Mouse (Mus musculus): ENCODE measurements around the gene Hoxa2. TPM values are rescaled to one million over a fixed set of nuclear protein-coding genes. Genes with fewer than 3 reads are reported as not detected.
A peak's percentile ranks its signal among the peaks of the same experiment; 100 is the strongest.

Hoxa2 gene
- polyA plus RNA-seq, 1 experiment from 2014 or later, result 2.3 TPM

GRCm38 (mm10) chr6:52156551-52157200 is 8.0 kb downstream of the Hoxa2 start:
- TF ChIP-seq CTCF (IDR thresholded peaks at IDR 0.05; ENCODE audit: low read depth), result no peak
- 0 out of 2 replicates have a peak overlapping the region, but pooled peaks have one; percentile 2 for H3K4me2 ChIP-seq (ENCODE audit: low read length)

DNA sequence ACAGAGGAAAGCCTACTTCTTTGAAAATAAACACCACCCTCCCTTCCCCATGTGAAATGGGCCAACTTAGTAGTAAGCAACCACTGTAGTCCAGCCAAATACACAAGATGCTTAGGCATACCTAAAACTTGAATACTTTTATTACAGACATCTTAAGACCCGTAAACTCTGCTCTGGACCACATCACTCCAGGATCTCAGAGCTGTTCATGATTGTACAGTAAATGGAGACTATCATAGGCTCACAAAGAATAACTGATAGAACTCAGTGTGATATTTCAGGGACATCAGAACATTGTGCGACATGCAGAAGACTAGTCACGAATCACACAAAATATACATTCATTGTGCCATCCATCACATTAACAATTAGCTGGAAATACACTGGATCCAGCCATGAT is 9.2 kb downstream of the Hoxa2 start:
- Histone ChIP-seq H3K36me3 (ENCODE audit: insufficient read depth, low read length) (no peaks in the 10 kb centered on the region), H3K27ac (no peak overlapping the region), H3K9me3 (replicated peaks; ENCODE audit: low read length) (no peaks in the 10 kb centered on the region), H3K9ac (ENCODE audit: low read depth, low read length) (no peak overlapping the region), H3K27me3 (ENCODE audit: insufficient read depth, low read length) (peaks cover 34% of the 10 kb centered on the region), H3K4me1 (replicated peaks; ENCODE audit: insufficient read depth, low read length) (peaks cover 15% of the 10 kb centered on the region; the same call in 1 of the 2 replicates), H3K4me3 (replicated peaks; ENCODE audit: low read depth, low read length) (no peak overlapping the region), H3K4me2 (ENCODE audit: low read length) (no peak overlapping the region)
- no peak for DNase-seq (ENCODE audit: low spot score)
- 85% methylated on average over 3 of the region's 3 CpGs for WGBS
- ATAC-seq (replicated peaks; ENCODE audit: low FRiP score, low read depth), result no peak
- TF ChIP-seq CTCF (IDR thresholded peaks at IDR 0.05; ENCODE audit: low read depth), result no peak

More at GRCm38 (mm10) chr6:52156551-52157200, 8.0 kb downstream of the Hoxa2 start:
- no peak for ATAC-seq (replicated peaks; ENCODE audit: low FRiP score, low read depth)
- no peak overlapping the region for H3K27ac ChIP-seq
- peaks cover 31% of the 10 kb centered on the region for H3K27me3 ChIP-seq (ENCODE audit: insufficient read depth, low read length)
- no peak overlapping the region for H3K4me3 ChIP-seq (replicated peaks; ENCODE audit: low read depth, low read length)
- 26% methylated on average over 20 of the region's 20 CpGs for WGBS
- H3K36me3 ChIP-seq (ENCODE audit: insufficient read depth, low read length), result no peaks in the 10 kb centered on the region
- DNase-seq (ENCODE audit: low spot score), result no peak
- peaks cover 24% of the 10 kb centered on the region for H3K4me1 ChIP-seq (replicated peaks; ENCODE audit: insufficient read depth, low read length)
- no peaks in the 10 kb centered on the region for H3K9me3 ChIP-seq (replicated peaks; ENCODE audit: low read length)
- H3K9ac ChIP-seq (ENCODE audit: low read depth, low read length), result no peak overlapping the region

GRCm38 (mm10) chr6:52154044-52154443 is 10.6 kb downstream of the Hoxa2 start:
- H3K27me3 ChIP-seq (ENCODE audit: insufficient read depth, low read length), result peaks cover 37% of the 10 kb centered on the region
- H3K4me2 ChIP-seq (ENCODE audit: low read length), result no peak overlapping the region
- H3K4me3 ChIP-seq (replicated peaks; ENCODE audit: low read depth, low read length), result no peak overlapping the region
- TF ChIP-seq CTCF (IDR thresholded peaks at IDR 0.05; ENCODE audit: low read depth), result no peak
- peaks cover under 1% of the 10 kb centered on the region; the same call in 1 of the 2 replicates for H3K4me1 ChIP-seq (replicated peaks; ENCODE audit: insufficient read depth, low read length)
- H3K9me3 ChIP-seq (replicated peaks; ENCODE audit: low read length), result no peaks in the 10 kb centered on the region
- ATAC-seq (replicated peaks; ENCODE audit: low FRiP score, low read depth), result no peak
- H3K36me3 ChIP-seq (ENCODE audit: insufficient read depth, low read length), result no peaks in the 10 kb centered on the region
- 59% methylated on average over 5 of the region's 5 CpGs for WGBS
- no peak overlapping the region for H3K27ac ChIP-seq
- H3K9ac ChIP-seq (ENCODE audit: low read depth, low read length), result no peak overlapping the region
- no peak for DNase-seq (ENCODE audit: low spot score)

- Histone ChIP-seq H3K27me3 (ENCODE audit: insufficient read depth, low read length) (peaks cover 37% of the 10 kb centered on the region), H3K4me3 (replicated peaks; ENCODE audit: low read depth, low read length) (no peak overlapping the region), H3K4me2 (ENCODE audit: low read length) (no peak overlapping the region), H3K27ac (no peak overlapping the region), H3K4me1 (replicated peaks; ENCODE audit: insufficient read depth, low read length) (no peaks in the 10 kb centered on the region), H3K9ac (ENCODE audit: low read depth, low read length) (no peak overlapping the region), H3K9me3 (replicated peaks; ENCODE audit: low read length) (no peaks in the 10 kb centered on the region), H3K36me3 (ENCODE audit: insufficient read depth, low read length) (no peaks in the 10 kb centered on the region)
- no peak for TF ChIP-seq CTCF (IDR thresholded peaks at IDR 0.05; ENCODE audit: low read depth)
- no peak for DNase-seq (ENCODE audit: low spot score)
- WGBS, result 24% methylated on average over 6 of the region's 6 CpGs
- no peak for ATAC-seq (replicated peaks; ENCODE audit: low FRiP score, low read depth)
These were observed 11.4 kb downstream of the Hoxa2 start for GRCm38 (mm10) chr6:52153270-52153669.

DNA sequence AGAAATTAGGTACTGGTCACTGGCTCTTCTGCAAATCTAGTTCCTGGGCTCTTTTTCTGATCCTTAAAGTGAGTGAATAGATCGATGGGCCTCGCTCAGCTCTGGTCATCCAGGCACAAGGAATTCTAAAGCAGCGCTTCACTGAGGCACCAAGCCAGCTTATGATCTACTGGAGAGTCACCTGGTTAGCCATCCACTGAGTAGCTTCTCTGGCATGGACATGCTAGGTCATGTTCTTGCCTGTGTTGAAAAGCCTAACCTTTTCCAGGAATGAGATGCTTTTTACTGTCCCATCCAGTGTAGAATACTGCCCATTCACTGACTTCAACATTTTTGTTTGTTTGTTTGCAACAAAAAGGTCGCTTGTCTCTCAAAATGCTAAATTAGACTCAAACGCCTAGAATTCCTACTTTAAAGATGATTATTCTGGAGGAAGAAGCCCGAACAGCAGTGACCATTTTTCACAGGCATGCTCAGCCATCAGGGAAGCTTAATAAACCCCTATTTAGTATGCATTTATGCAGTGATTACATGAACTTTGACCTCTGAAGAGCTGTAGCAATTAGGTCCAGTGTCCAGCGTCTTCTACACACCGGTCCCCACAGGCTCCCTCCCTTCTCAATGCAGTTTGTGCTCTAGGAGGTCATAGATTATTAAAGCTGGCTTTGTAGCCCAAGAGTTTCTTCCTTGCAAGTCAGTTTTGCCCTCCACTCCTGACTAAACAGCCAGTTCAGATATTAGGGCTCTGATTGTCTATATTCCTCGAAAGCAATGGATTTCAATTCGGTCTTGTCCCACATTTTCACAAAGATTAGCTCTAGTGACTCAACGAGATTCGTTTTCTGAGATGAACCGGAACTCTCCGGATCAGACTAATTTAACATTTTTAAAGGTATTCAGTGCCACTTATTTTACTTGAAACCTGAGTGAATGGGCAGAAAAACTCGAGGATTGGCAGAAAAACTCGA is 12.1 kb downstream of the Hoxa2 start:
- no peaks in the 10 kb centered on the region for H3K9me3 ChIP-seq (replicated peaks; ENCODE audit: low read length)
- no peak for DNase-seq (ENCODE audit: low spot score)
- H3K4me1 ChIP-seq (replicated peaks; ENCODE audit: insufficient read depth, low read length), result no peaks in the 10 kb centered on the region
- H3K27me3 ChIP-seq (ENCODE audit: insufficient read depth, low read length), result peaks cover 37% of the 10 kb centered on the region
- no peak for ATAC-seq (replicated peaks; ENCODE audit: low FRiP score, low read depth)
- no peak overlapping the region for H3K9ac ChIP-seq (ENCODE audit: low read depth, low read length)
- H3K36me3 ChIP-seq (ENCODE audit: insufficient read depth, low read length), result no peaks in the 10 kb centered on the region
- H3K4me3 ChIP-seq (replicated peaks; ENCODE audit: low read depth, low read length), result no peak overlapping the region
- WGBS, result 47% methylated on average over 16 of the region's 16 CpGs
- no peak overlapping the region for H3K27ac ChIP-seq
- no peak for TF ChIP-seq CTCF (IDR thresholded peaks at IDR 0.05; ENCODE audit: low read depth)
- H3K4me2 ChIP-seq (ENCODE audit: low read length), result no peak overlapping the region

- TF ChIP-seq CTCF (IDR thresholded peaks at IDR 0.05; ENCODE audit: low read depth), result no peak
- WGBS, result 76% methylated on average over 4 of the region's 4 CpGs
- ATAC-seq (replicated peaks; ENCODE audit: low FRiP score, low read depth), result no peak
These were observed 13.1 kb downstream of the Hoxa2 start for GRCm38 (mm10) chr6:52151571-52151970.

More at GRCm38 (mm10) chr6:52151571-52151970, 13.1 kb downstream of the Hoxa2 start:
- Histone ChIP-seq H3K9ac (ENCODE audit: low read depth, low read length) (no peak overlapping the region), H3K27ac (no peak overlapping the region), H3K4me1 (replicated peaks; ENCODE audit: insufficient read depth, low read length) (no peaks in the 10 kb centered on the region), H3K4me3 (replicated peaks; ENCODE audit: low read depth, low read length) (no peak overlapping the region), H3K27me3 (ENCODE audit: insufficient read depth, low read length) (peaks cover 30% of the 10 kb centered on the region), H3K36me3 (ENCODE audit: insufficient read depth, low read length) (no peaks in the 10 kb centered on the region), H3K9me3 (replicated peaks; ENCODE audit: low read length) (no peaks in the 10 kb centered on the region), H3K4me2 (ENCODE audit: low read length) (no peak overlapping the region)
- no peak for DNase-seq (ENCODE audit: low spot score)
